Mouse (Mus musculus) bone marrow, adult 2 months (tissue): ENCODE measurements around the gene Synpo2.

Experiments used
- CTCF ChIP-seq: fragments of 200-500 bp; IDR thresholded peaks from 2 replicates; pipeline ENCODE4 v1.5.1; 2011; ENCODE audit warnings: low read length, control low read depth; ENCODE audit not compliant: control insufficient read depth, insufficient read depth
- POLR2A ChIP-seq: fragments of 200-500 bp; IDR thresholded peaks from 2 replicates; pipeline ENCODE4 v1.6.1; 2011; ENCODE audit warnings: low read depth, mild to moderate bottlenecking, control low read depth, low read length, borderline replicate concordance; ENCODE audit not compliant: control insufficient read depth

DNA sequence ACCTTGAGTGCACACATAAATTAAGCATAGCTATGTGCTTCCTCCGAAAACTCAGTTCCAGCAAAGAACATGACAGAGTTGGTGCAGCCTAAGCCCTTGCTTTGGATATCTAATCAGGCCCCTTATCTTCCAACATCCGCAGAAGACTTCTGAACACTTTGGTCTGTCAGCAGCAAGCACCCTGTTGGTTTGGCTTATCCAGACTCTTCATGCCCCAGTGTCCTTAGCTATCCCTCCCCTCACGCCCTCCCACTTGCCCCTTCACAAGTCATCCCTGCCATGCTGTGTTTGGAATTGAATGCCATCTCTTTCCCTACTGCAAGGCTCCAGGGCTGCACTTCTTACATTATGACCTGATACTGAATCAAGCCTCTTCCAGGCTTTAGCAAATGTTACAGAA is 160.2 kb downstream of the Synpo2 start:
- TF ChIP-seq CTCF = no peak
- TF ChIP-seq POLR2A = no peak
